Mouse (Mus musculus) adrenal gland, adult 18-20 months (tissue): Measurements from ENCODE around the gene Calhm1. TPM values are rescaled to one million over a fixed set of nuclear protein-coding genes. Genes with fewer than 3 reads are reported as not detected.

ENCODE experiments used
- total RNA-seq, 2 experiments: library from RNA; stranded (reverse); gene quantifications; 1 replicate in 1 of 2; 2 replicates in 1 of 2; pipeline ENCODE4 v1.2.3; 2021

Gene Calhm1
- total RNA-seq, 2 experiments from 2014 or later = not detected

Other genes starting within 250 kb of the Calhm1 start
- gene Ina, start 129.6 kb downstream of the Calhm1 start, total RNA-seq = 1 to 10 TPM; 7.8 to 8.6 TPM
- 10 to 100 TPM; 57.5 to 68.4 TPM for gene Nt5c2, start 129.1 kb downstream of the Calhm1 start, total RNA-seq
- 10 to 100 TPM in 1 of 2 experiments, 1 to 10 TPM in 1; 7.4 to 10.8 TPM for gene Pcgf6, start 93.3 kb downstream of the Calhm1 start, total RNA-seq
- gene Taf5, start 76.5 kb downstream of the Calhm1 start, total RNA-seq = 1 to 10 TPM; 3.8 to 4.3 TPM
- 100 to 1,000 TPM; 640 to 879 TPM for gene Usmg5, start 53.6 kb downstream of the Calhm1 start, total RNA-seq
- 10 to 100 TPM; 24.5 to 25.7 TPM for gene Pdcd11, start 53.5 kb downstream of the Calhm1 start, total RNA-seq
- 1 to 10 TPM; 5.1 to 5.5 TPM for gene Calhm2, start 6.0 kb downstream of the Calhm1 start, total RNA-seq
- gene Calhm3, start 13.5 kb upstream of the Calhm1 start, total RNA-seq = not detected
- gene Neurl1a, start 34.6 kb upstream of the Calhm1 start, total RNA-seq = 10 to 100 TPM; 13.4 to 16.9 TPM